8 mouse cellular contexts compared by ENCODE assay signal in the genomic region with DNA sequence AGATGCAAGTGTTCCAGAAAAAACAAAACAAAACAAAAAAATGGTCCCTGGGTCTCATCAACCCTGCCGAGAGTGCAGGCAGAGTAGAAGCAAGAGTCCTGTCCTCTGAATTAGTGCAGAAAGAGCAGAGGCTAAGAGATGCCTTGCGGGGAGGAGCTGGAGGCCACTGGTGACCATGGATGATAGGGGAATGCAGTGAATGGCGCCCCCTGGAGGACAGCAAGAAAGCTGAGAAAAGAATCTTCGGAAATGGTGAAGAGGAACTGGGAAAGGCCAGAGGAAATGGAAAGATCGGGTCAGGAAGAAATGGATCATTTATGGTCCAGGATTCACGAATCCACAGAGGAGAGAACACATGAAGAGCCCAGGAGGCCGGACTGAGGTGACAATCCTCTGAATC.
DNase-seq lines count a peak whose midpoint lies in the region; ATAC-seq and TF ChIP-seq lines count a peak whose summit lies in the region.

No protein-coding gene starts in this region.

- no peak overlapping the region for H3K9ac ChIP-seq in forebrain, embryonic 13.5 days
- H3K9ac ChIP-seq in lung, postnatal 0 days (replicated peaks; ENCODE audit: low read depth): 0 out of 2 replicates have a peak overlapping the region, but pooled peaks have one; percentile 23

- no peak overlapping the region for H3K4me2 ChIP-seq in forebrain, embryonic 13.5 days
- peak overlapping the region; percentile 48 for H3K4me2 ChIP-seq in lung, postnatal 0 days (replicated peaks; ENCODE audit: low read depth, low read length)

- peak; percentile 13; the same call in 1 of the 2 replicates for ATAC-seq in forebrain, embryonic 13.5 days
- peak; percentile 68 for ATAC-seq in lung, postnatal 0 days
- ATAC-seq in inflammation-experienced regulatory T-cells, adult 6 months: no peak

- TF ChIP-seq EP300 in lung, postnatal 0 days (IDR thresholded peaks at IDR 0.05): no peak

- peak overlapping the region; percentile 27; the same call in 1 of the 2 replicates for H3K4me3 ChIP-seq in brown adipose tissue, adult 24 weeks (ENCODE audit: insufficient read depth, low read depth, low read length)
- no peak overlapping the region for H3K4me3 ChIP-seq in forebrain, embryonic 13.5 days
- peak overlapping the region; percentile 19; the same call in 1 of the 2 replicates for H3K4me3 ChIP-seq in lung, postnatal 0 days (ENCODE audit: low read depth, low read length)

- H3K27me3 ChIP-seq in forebrain, embryonic 13.5 days: no peaks in the 10 kb centered on the region
- no peaks in the 10 kb centered on the region for H3K27me3 ChIP-seq in lung, postnatal 0 days (replicated peaks; ENCODE audit: insufficient read depth, low read length)

- DNase-seq in NIH3T3 (ENCODE audit: low read depth): peak; percentile 76
- peak; percentile 40 for DNase-seq in heart, postnatal 25 days (ENCODE audit: low spot score)
- peak; percentile 52 for DNase-seq in layer of hippocampus, adult 9-11 months
- peak; percentile 84 for DNase-seq in lung, postnatal 0 days (ENCODE audit: low spot score)
- DNase-seq in right cerebral cortex, postnatal 14 days: peak; percentile 76

- peaks cover 7% of the 10 kb centered on the region; the same call in 1 of the 2 replicates for H3K4me1 ChIP-seq in brown adipose tissue, adult 24 weeks (ENCODE audit: control insufficient read depth, insufficient read depth, insufficient read length, low read length)
- H3K4me1 ChIP-seq in forebrain, embryonic 13.5 days: peaks cover 11% of the 10 kb centered on the region; the same call in 1 of the 2 replicates
- peaks cover 2% of the 10 kb centered on the region; the same call in 1 of the 2 replicates for H3K4me1 ChIP-seq in lung, postnatal 0 days (ENCODE audit: insufficient read depth, low read depth, low read length)

- no peaks in the 10 kb centered on the region for H3K9me3 ChIP-seq in forebrain, embryonic 13.5 days (replicated peaks)
- H3K9me3 ChIP-seq in lung, postnatal 0 days (ENCODE audit: low read length): no peaks in the 10 kb centered on the region

- H3K27ac ChIP-seq in brown adipose tissue, adult 24 weeks (replicated peaks; ENCODE audit: low read depth, low read length): no peak overlapping the region
- H3K27ac ChIP-seq in forebrain, embryonic 13.5 days: no peak overlapping the region
- H3K27ac ChIP-seq in lung, postnatal 0 days (ENCODE audit: low read length): no peak overlapping the region

- peak; percentile 92 for TF ChIP-seq CTCF in lung, postnatal 0 days (IDR thresholded peaks at IDR 0.05)

- 36% methylated on average over 7 of the region's 7 CpGs for WGBS in forebrain, embryonic 13.5 days
- WGBS in lung, postnatal 0 days: 22% methylated on average over 7 of the region's 7 CpGs

- intact Hi-C loops in heart, postnatal 25 days (cut with DNase I): loop anchor here (1.0 to 2.0 kb wide), 2 partner anchors 78 to 470 kb away; no protein-coding TSS in a partner anchor

- no peaks in the 10 kb centered on the region for H3K36me3 ChIP-seq in forebrain, embryonic 13.5 days (ENCODE audit: poor library complexity, severe bottlenecking)
- H3K36me3 ChIP-seq in lung, postnatal 0 days (ENCODE audit: insufficient read depth, low read length): no peaks in the 10 kb centered on the region
